Mouse (Mus musculus): ENCODE results near the gene Fam117b.

- TF ChIP-seq CTCF (IDR thresholded peaks at IDR 0.05; ENCODE audit: borderline replicate concordance, insufficient read depth, low read length) (no peak), POLR2A (IDR thresholded peaks at IDR 0.05; ENCODE audit: low read depth, low read length) (no peak)
Observed at GRCm38 (mm10) chr1:59897147-59897798, 15.5 kb upstream of the Fam117b start.
